Mouse (Mus musculus) natural killer cell, adult 2 months (primary cell): ENCODE measurements around the gene Acadl.
A peak's percentile ranks its signal among the peaks of the same experiment; 100 is the strongest.

Source experiments
- DNase-seq, 2 experiments: peaks; one replicate each; pipeline ENCODE4 v3.0.0; 2022; ENCODE audit warnings: low spot score in 2 of 2

Gene Acadl

GRCm38 (mm10) chr1:66862712-66863511, at the start of gene Acadl:
Gene Acadl (minus strand): TSS chr1:66863277.
- peak; percentile 53 to 58 for DNase-seq

GRCm38 (mm10) chr1:66912305-66912704, 49.2 kb upstream of the Acadl start:
- no peak for DNase-seq

GRCm38 (mm10) chr1:66902566-66902965, 39.5 kb upstream of the Acadl start:
- no peak for DNase-seq

- DNase-seq = no peak
Observed at GRCm38 (mm10) chr1:66900946-66901345, 37.9 kb upstream of the Acadl start.

GRCm38 (mm10) chr1:66898261-66898660, 35.2 kb upstream of the Acadl start:
- DNase-seq = no peak

- no peak for DNase-seq
Observed at GRCm38 (mm10) chr1:66896556-66896955, 33.5 kb upstream of the Acadl start.

- DNase-seq = no peak
Observed at GRCm38 (mm10) chr1:66896125-66896524, 33.0 kb upstream of the Acadl start.

GRCm38 (mm10) chr1:66895837-66896118, 32.7 kb upstream of the Acadl start:
- DNase-seq = no peak

- no peak for DNase-seq
Observed at GRCm38 (mm10) chr1:66895093-66895836, 32.2 kb upstream of the Acadl start.

GRCm38 (mm10) chr1:66887175-66887574, 24.1 kb upstream of the Acadl start:
- DNase-seq = no peak

- no peak for DNase-seq
Observed at GRCm38 (mm10) chr1:66880217-66880616, 17.1 kb upstream of the Acadl start.

- DNase-seq = no peak
Observed at GRCm38 (mm10) chr1:66874740-66875139, 11.7 kb upstream of the Acadl start.

GRCm38 (mm10) chr1:66871591-66871990, 8.5 kb upstream of the Acadl start:
- no peak for DNase-seq

- DNase-seq = no peak
Observed at GRCm38 (mm10) chr1:66865633-66866032, 2.6 kb upstream of the Acadl start.

- DNase-seq = peak; percentile 6 to 8
Observed at GRCm38 (mm10) chr1:66863741-66864495, 841 bp upstream of the Acadl start.

- DNase-seq = no peak
Observed at GRCm38 (mm10) chr1:66861764-66862672, 1.1 kb downstream of the Acadl start.

- peak; percentile 16 to 38 for DNase-seq
Observed at GRCm38 (mm10) chr1:66847506-66847905, 15.6 kb downstream of the Acadl start.

GRCm38 (mm10) chr1:66845690-66846318, 17.3 kb downstream of the Acadl start:
- no peak for DNase-seq

GRCm38 (mm10) chr1:66841938-66842337, 21.1 kb downstream of the Acadl start:
- no peak for DNase-seq

- no peak for DNase-seq
Observed at GRCm38 (mm10) chr1:66841510-66841909, 21.6 kb downstream of the Acadl start.
